Mouse (Mus musculus) lung, postnatal 10 days (tissue): Measurements from ENCODE around the gene Taf6.
A peak's percentile ranks its signal among the peaks of the same experiment; 100 is the strongest.
"Not testable (repeated sequence)": the region's sequence is repeated elsewhere in the genome, so short reads cannot be mapped to it uniquely, and the experiment has no call there.

Experiments used
- DNase-seq: peaks from one replicate; pipeline ENCODE4 v3.0.0; 2021

Gene Taf6

DNA sequence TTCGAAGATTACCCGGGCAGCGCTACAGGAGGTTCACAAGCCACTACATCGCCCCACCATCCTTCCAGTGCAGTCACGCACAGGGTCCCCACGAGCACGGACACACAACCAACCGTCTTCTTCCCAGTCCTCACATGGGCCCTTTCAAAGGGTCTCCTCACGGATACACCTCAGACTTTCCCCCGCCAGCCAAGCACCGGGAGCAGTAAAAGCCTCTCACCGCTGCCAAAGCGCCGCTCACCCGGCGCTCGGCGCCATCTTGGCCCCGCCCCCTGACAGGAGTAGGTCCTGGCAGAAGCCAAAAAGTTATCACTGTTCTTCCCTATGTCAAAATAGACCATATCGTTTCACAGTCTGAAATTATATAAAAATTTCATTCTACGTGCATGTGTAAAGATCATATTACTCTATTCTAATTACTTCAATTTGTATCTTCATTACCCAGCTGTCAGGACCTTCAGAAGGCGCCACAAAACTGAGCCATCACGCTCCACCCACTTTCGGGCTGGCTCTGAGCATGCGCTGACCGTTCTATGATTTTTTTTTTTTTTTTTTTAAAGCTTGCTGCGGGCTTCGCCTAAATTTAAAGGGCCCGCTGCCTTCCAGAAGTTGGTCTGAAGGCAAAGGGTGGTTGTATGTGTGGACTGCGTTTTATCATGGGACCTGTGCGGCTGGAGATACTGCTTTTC lies at the start of gene Taf6, which contains the start of gene Cnpy4:
Gene Taf6 (minus strand): TSS at position 502 of the 689 bp plus-strand sequence.
Gene Cnpy4 (plus strand): TSS at position 536 of the 689 bp plus-strand sequence.
- DNase-seq = peak; percentile 93

DNA sequence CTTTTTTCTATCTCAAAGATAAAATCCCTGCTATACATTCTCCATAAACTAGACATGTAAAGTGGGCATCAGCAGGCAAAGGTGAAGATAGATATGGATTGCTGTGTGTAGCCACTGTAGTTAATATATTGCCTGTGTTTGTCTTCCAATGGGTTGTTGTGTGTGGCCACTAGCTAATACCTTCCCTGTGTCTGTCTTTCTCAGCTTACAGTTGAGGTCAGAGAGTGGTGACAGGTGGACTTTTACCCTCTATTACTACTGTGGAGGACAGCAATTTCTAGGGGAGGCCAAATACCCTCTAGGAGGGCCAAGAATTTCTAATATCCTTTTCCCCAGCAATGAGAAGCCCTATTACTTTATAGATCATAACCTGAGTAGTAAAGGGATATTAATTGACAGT lies 47.0 kb upstream of the Taf6 start:
- DNase-seq = no peak

DNA sequence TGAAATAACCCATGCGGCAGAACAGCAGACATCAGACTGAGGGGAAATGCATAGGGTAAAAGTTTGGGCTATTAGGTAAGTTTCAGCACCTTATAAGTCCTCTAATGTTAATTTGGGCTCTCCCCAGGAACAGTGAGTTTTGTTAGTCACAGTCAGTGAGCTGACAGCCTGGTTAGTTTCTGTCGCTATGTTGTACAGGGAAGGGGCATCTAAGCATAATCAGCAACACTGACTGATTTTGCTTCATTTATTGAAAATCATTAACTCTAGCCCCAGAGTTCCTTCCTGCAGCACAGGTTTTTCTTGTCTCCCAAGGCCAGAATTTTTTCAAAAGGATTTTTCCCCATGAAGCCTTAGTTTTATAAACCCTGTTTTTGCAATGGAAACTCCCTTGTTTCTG lies 46.5 kb upstream of the Taf6 start:
- no peak for DNase-seq

DNA sequence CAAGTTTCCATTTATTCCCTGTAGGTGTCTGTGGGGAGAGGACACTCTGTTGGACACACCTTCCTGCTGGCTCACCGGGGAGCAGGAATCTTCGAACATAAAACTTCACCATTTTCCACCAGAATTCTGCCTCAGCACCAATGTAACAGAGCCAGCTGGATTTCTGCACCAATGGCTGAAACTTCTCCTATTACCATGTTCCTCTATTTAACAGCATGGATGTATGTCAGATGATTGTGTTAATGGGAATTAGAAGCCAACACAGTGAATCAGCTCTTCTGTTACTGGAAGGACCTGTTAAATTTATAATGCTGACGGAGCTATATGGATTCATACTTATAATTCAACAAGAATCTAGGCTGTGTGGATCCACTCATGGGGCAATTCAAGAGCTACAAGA lies 42.3 kb upstream of the Taf6 start:
- no peak for DNase-seq

DNA sequence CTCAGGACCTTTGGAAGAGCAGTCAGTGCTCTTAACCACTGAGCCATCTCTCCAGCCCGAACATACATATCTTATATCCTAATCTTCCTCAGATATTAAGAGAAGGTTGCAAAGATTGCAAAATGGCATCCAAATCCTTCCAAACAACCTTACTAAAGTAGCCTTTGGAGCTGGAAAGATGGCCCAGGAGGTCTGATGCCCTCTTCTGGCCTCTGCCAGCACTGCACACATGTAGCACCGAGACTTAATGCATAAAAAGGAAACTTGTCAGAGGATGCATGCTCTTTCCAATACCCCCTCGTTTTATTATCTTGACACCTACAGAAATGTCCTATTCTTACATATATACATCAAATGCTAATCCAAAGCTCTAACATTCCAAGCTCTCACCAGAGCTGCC lies 40.8 kb upstream of the Taf6 start:
- DNase-seq = peak; percentile 41

DNA sequence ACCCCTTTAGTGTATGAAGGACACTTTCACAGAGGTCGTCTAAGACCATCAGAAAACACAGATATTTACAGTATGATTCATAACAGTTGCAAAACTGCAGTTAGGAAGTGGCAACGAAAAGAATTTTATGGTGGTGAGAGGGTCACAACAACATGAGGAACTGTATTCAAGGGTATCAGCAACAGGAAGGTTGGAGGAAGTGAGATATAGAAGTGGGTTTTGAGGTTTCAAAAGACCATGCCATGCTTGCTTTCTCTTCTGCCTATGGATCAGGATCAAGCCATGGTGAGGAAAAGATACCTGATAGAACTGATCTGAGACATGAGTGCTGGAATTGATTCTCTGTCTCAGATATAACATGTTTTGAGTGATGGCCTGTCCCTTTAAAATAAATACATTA lies 40.1 kb upstream of the Taf6 start:
- DNase-seq = no peak

DNA sequence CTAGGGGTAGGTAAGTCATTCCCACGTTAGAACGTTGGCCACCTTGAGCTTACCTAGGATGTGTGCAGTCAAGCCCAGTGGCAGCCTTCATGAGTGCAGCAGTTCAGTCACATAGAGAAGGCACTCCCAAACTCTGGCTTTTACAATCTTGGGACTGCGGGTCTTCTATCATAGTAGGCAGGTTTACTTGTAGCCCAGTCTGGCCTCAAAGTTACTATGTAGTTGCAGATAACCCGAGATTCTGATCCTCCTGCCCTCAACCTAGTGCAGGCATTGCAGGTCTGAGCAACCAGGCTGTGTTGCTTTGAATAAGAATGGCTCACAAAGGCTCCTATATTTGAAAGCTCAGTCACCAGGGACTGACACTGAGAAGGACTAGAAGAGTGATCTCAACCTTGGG lies 39.2 kb upstream of the Taf6 start:
- DNase-seq = no peak

DNA sequence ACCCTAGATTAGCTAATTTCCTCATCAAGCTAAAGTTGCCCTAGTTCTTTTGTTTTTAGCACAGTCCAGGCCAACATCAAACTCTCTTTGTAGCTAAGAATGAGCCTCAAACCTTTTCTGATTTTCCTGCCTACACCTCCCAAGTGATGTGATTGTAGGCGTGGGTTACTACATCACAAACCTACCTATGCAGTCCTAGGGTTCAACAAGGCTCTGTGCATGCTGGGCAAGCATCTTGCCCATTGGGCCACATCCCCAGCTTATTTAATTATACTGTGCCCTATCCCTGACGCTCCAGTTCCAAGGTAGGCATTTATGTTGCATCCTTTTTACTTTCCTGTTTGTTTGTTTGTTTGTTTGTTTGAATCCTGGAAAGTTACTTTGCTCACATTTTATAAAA lies 38.4 kb upstream of the Taf6 start, which contains the start of gene Nxpe5:
Gene Nxpe5 (plus strand): TSS at position 199 of the 400 bp plus-strand sequence.
- DNase-seq = no peak

DNA sequence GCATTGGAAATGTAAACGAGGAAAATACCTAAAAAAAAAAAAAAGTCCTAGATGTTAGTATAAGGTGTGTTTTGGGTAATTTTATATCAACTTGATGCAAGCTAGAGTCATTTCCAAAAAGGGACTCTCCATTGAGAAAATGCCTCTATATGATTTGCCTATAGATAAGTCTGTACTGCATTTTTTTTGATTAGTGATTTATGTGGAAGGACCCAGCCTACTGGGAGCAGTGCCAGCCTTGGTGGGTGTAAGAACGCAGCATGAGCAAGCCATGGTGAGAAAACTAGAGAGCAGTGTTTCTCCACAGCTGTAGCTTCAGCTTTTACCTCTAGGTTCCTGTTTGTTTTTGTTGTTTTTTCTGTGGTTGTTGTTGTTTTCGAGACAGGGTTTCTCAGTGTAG lies 36.0 kb upstream of the Taf6 start:
- DNase-seq = no peak

DNA sequence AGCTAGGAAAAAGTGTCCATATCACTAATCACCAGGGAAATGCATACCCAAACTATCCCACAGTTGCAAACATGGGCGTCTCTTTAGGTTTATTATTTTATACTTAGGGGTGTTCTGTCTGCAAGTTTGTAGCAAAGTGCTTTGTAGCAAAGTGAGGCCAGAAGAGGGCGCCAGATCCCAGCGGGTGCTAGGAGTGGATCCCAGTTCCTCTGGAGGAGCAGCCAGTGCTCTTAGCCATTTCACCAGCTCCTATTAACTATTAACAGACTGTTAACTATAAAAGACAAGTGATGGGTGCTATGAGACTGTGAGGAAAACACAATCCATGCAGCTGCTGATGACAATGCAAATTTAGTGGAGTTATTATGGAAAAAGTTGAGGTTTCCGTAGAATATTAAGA lies 34.9 kb upstream of the Taf6 start:
- peak; percentile 91 for DNase-seq

DNA sequence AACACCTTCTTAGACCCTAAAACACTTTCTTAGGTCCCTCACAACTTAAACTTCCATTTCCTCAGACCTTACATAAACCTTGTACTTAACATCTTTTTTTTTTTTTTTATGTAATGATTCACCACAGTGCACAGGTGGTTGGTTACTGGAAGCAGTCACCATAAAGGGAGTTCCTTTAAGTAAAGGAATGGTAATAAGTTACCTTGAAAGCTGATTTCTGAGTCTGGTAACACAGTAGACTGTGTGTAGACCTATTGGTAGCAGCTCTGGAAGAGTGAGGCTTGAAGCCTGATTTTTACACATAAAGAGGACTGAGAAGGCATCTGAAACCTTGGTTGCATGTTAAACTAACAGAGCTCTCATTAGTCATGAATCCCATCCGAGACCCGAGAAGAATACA lies 32.6 kb upstream of the Taf6 start:
- no peak for DNase-seq

DNA sequence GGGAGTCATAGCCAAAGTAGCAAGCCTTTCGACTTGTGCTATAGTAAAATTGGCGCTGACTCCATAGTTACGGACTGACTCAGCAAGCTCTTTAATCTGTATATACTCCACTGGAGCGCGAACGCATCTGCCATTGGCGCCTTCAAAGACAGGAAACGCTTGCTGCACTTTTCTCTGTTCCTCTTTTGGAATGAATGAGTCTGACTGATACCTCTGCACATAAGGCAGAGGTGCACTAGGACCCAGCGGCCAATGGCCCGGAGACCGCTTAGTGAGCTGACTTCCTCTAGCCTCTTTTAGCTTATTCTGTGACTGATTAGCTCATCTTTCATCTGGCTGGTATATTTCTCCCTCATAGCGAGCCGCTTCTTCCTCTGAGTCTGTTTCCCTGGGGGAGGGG lies 29.4 kb upstream of the Taf6 start:
- not testable (repeated sequence) for DNase-seq

DNA sequence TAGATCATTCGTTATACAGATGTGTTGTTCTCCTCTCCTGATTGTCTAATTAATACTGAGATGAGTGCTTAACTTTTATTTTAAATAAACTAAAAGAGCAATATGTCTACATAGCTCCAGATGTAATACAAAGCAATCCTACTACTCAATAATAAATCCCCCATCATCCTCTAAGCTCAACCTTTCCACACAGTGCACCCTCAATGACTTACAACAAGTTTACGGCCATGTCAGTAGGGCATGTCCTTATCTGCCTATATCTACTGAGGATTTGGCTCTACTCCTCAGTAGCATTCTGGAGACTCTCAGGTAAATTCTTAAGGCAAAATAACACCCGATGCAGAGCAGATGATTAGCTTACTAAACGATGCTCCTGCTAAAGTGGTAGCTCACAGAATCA lies 20.6 kb upstream of the Taf6 start:
- no peak for DNase-seq

DNA sequence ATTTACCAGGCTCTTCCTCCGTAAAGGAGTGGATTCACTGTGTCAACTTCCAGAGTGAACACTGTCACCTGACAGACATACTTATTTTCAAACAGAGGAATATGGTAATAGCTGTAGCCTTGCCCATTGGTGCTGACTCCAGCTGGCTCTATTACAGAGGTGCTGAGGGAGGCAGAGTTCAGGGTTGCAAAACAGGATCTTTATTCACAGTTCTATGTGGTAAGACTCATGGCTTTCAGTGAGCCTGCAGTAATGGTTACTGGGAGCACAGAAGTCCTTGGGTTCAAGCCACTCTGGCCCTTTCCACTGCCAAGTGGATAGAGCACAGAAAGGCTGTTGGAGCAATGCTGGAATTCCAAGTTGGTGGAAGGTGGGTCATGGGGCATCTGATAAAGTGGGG lies 20.0 kb upstream of the Taf6 start:
- no peak for DNase-seq

DNA sequence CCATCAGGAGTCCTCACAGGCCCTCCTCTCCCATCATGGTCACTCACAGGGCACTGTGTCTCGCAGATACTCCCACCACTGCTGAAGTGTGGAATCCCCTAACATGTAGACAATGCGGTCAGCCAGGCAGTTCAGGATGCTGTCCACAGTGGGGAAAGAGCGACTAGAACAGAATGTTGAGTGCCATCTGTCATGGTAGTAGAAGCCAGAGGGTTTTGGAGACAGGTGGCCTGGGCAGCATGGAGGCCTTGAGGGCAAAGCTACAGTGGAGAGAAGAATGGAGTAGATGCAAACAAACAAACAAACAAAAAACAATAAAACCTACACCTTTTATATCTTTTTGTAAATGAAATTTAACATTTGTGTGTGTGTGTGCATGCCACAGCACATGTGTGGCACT lies 14.8 kb upstream of the Taf6 start:
- DNase-seq = no peak

DNA sequence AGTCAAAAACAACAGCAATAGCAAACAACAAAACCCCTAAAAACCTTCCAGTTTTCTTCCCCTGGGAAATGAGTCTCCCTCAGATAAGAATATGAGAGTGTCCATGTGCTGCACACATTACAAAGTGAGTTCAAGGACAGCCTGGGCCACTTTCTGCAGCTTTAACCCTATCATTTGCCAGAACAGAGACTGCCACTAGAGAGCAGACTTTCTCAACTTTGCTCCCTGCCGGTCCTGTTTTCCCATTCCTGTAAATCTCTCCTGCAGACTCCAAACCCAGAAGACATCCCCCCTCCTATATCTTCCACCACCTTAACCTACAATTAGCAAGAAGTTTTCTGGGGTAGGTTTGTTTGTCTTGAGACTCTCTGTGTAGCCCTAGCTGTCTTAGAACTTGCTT lies 12.3 kb upstream of the Taf6 start:
- no peak for DNase-seq

DNA sequence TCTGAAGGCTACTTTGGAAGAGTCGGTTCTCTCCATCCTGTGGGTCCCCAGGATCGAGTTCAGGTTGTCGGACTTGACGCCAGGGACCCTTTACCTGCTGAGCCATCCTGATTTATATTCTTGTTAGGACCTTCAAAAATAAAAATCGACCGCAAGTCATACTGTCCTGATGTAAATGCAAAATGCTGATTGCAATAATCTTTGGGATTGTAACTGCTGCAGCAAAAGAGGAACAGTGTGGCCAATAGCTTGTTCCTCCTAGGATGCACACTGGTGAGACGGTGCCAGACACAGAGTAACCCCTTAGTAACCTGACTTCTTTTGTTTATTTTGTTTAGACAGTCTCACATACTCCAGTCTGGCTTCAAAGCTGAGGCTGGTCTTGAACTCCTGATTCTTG lies 8.2 kb upstream of the Taf6 start:
- no peak for DNase-seq

DNA sequence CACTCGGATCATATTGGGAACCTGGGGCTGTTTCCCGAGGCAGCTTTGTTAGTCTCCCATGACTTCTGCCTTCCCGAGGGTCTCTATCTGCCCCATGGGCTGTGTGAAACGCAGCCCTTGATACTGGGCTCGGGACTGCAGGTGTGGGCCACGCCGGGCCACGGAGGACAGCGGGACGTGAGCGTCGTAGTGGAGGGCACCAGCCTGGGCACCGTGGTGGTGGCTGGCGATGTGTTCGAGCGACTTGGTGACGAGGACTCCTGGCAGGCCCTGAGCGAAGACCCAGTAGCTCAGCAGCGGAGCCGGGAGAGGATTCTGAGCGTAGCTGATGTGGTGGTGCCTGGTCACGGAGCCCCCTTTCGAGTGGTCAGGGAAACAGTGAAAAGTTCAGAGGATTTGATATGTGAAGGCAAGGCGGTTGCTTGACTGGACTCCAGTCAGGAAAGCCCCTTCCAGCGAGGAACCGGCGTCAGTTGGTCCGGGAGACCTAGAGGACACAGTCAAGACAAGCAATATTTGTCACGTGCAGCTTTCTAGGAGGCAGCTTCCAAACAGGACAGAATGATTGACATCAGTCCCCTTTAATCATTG lies 7.6 kb upstream of the Taf6 start:
- peak; percentile 37 for DNase-seq

DNA sequence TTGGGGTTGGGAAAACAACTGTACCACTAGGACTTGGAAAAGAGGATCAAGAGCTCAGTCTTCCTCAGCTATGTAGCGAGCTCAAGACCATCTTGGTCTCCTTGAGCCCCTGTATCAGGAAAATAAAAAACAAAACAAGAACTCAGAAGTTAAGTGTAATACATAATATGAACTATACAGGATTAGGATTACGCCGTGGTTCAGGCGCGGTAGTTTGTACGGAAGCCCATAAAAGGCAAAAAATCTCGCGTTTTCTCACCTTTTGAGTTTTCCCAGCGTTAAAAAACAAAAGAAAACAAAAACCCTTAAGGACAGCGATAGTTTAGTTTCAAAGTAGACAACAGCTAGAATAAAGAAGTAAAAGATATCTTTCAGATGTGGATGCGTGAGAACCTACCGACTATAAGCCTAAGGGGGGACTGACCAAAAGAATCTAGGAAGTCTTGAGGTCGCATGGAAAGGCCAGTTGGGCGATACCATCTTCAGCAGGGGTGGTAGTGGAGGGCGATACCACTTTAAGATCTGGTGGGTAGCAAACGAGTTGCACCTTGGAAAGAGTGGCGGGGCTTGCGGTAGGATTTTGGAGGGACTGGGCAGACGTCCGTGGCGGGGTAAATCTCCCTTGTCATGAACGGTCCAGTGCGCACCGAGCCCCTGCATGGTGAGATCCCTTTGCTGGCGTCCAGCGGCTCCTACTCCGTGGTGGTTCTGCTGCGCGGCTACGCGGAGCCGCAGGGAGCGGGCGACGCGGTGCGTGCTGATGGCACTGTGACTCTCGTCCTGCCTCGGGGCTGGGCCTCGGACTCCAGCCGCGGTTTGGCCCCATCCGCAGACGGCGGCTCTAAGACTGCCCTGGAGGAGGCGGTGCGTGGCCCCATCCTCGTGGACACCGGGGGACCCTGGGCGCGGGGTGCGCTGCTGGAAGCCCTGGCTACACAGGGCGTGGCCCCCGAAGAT lies 6.8 kb upstream of the Taf6 start, which contains the start of gene Mblac1:
Gene Mblac1 (plus strand): TSS at position 544 of the 957 bp plus-strand sequence.
- peak; percentile 91 for DNase-seq

DNA sequence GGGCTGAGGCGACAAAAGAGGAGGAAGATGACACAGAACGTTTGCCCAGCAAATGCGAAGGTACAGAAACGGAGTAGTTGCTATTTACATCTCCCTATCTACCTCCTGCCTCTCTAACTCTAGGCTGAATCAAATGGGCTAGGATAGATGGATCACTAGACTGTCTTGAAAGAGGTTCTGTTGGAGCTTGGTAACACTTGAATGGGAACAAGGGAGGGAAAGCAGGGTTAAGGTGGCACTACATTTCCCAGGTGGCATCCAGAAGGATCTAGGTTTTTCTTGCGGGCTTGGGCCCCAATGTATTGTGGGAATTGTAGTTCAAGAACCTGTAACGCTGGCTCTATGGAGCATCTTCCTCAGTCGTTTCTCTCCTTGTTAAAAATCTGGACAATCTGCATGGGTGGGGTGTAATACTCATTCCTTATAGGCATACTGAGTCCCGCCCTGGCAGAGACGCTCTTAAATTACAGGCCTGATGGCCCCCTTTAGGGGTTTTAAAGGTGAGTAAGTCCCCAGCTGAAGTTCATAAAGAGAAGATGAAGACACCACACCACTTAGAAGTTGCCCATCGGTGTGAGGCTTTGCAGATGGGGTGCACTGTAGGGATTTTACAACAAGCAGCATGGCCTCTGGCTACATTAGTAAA lies 533 bp upstream of the Taf6 start:
- peak; percentile 83 for DNase-seq

DNA sequence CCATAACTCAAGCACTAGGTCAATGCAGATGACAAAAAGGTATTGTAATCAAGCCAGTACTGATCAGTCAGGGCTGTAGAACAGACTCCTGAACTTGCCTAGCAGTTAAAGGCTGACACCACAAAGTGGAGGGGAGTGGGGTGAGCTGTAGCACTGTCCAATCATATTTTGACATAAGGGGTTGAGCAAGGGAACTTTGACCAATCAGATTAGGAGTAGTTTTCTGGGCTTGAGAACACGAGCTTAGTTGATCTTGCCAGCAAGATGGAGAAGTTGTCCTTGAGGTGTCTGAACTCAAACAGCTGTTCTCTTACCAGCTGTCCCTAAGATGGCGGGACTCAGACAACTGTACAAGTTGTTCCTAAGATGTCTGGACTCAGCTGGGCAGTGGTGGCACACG lies 14.0 kb downstream of the Taf6 start:
- DNase-seq = peak; percentile 34

DNA sequence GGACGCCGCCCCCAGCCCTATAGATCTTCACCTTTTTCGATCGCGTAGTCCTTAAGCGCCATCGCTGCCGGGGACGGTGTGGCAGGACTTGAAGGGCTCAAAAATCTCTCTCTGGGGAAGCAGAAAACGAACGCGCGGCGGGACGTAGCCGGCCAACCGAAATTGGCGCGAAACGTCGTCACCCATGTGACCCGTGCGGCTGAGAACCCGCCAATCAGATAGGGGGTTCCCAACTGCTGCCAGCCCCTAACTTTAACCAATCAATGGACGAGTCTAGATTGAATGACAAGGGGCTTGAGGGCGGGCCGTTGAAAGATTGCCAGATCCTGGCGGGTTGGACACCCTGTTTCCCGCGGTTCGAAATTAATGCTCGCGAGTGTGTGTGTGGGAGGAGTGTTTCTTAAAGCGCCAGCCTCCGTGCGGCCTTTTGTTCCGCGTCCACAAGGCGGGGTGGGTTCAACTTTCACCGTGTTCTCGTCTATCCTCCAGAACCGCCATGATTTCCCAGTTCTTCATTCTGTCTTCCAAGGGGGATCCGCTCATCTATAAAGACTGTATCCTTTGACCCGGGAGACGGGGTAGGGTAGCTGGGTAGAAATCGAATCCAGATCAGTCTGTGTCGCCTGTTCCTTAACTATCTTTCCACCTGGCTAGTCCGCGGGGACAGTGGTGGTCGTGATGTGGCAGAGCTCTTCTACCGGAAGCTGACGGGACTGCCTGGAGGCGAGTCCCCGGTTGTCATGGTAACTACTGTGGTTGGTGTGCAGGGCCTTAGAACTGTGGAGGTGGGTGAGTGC lies 15.4 kb downstream of the Taf6 start, which contains the start of the genes Ap4m1 and Mcm7:
Gene Ap4m1 (plus strand): TSS at position 308 of the 797 bp plus-strand sequence.
Gene Mcm7 (minus strand): TSS at position 728 of the 797 bp plus-strand sequence.
- DNase-seq = peak; percentile 99
